In the genomic region with DNA sequence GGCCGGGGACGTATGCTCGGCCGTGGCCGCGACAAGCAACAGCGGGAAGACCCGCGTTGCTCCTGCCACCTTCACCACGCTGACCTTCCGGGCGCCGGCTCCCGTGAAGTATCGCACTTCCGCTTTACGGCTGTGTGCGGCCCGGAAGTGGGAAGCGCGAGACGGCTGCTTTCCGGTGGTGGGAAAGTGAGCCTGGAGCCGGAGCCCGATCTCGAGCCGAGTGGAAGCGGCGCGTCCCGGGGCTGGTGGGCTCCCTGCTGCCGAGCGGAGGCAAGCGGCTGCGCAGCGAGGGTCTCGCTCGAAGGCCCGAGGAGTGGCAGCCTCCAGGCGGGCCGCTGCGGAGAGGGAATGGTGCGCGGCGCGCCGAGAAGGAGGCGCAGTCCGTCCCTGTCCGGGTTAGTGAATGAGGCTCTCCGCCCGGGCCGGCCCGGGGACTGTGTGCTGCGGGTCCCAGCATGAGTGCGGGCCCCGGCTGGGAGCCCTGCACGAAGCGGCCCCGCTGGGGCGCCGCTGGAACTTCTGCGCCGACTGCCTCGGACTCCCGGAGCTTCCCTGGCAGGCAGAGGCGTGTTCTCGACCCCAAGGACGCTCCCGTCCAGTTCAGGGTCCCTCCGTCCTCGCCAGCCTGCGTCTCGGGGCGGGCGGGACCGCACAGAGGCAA, we compare ENCODE assay signal across 7 mouse cellular contexts. TPM values are rescaled to one million over a fixed set of nuclear protein-coding genes. Genes with fewer than 3 reads are reported as not detected.
DNase-seq lines count a peak whose midpoint lies in the region; ATAC-seq lines count a peak whose summit lies in the region.

A gene (minus strand): TSS at position 108 of the 661 bp plus-strand sequence.
A gene (plus strand): TSS at position 159 of the 661 bp plus-strand sequence.

- H3K27me3 ChIP-seq in embryonic facial prominence, embryonic 10.5 days (replicated peaks; ENCODE audit: low read depth, poor library complexity, severe bottlenecking), result no peaks in the 10 kb centered on the region
- no peaks in the 10 kb centered on the region for H3K27me3 ChIP-seq in limb, embryonic 11.5 days (ENCODE audit: control insufficient read depth, insufficient read depth, low read length)
- H3K27me3 ChIP-seq in midbrain, embryonic 14.5 days (ENCODE audit: control insufficient read depth, insufficient read depth, low read length), result no peaks in the 10 kb centered on the region

- peak within 1 kb of the TSS; percentile 91 for H3K9ac ChIP-seq in limb, embryonic 11.5 days (ENCODE audit: low read length)
- peak within 1 kb of the TSS; percentile 93 for H3K9ac ChIP-seq in midbrain, embryonic 14.5 days (replicated peaks; ENCODE audit: low read length)

- WGBS in embryonic facial prominence, embryonic 10.5 days, result under 1% methylated on average over 77 of the region's 77 CpGs
- WGBS in limb, embryonic 11.5 days, result under 1% methylated on average over 72 of the region's 77 CpGs
- WGBS in midbrain, embryonic 14.5 days, result under 1% methylated on average over 71 of the region's 77 CpGs

- peaks cover 35% of the 10 kb centered on the region for H3K36me3 ChIP-seq in embryonic facial prominence, embryonic 10.5 days (replicated peaks)
- peaks cover 9% of the 10 kb centered on the region; the same call in 1 of the 2 replicates for H3K36me3 ChIP-seq in limb, embryonic 11.5 days (ENCODE audit: control insufficient read depth, insufficient read depth, low read length)
- H3K36me3 ChIP-seq in midbrain, embryonic 14.5 days (ENCODE audit: control insufficient read depth, insufficient read depth, low read length), result peaks cover 16% of the 10 kb centered on the region

- peak within 1 kb of the TSS; percentile 99 for H3K4me3 ChIP-seq in embryonic facial prominence, embryonic 10.5 days
- peak within 1 kb of the TSS; percentile 100 for H3K4me3 ChIP-seq in limb, embryonic 11.5 days (ENCODE audit: low read depth, low read length)
- H3K4me3 ChIP-seq in midbrain, embryonic 14.5 days (replicated peaks; ENCODE audit: low read depth, low read length), result peak within 1 kb of the TSS; percentile 97

- H3K4me2 ChIP-seq in limb, embryonic 11.5 days (ENCODE audit: low read depth, severe bottlenecking), result peak within 1 kb of the TSS; percentile 80
- peak within 1 kb of the TSS; percentile 90 for H3K4me2 ChIP-seq in midbrain, embryonic 14.5 days (ENCODE audit: low read length)

- H3K9me3 ChIP-seq in embryonic facial prominence, embryonic 10.5 days, result 0 out of 2 replicates have a peak, but pooled peaks cover 2% of the 10 kb centered on the region
- no peaks in the 10 kb centered on the region for H3K9me3 ChIP-seq in limb, embryonic 11.5 days (ENCODE audit: control insufficient read depth, low read length)
- no peaks in the 10 kb centered on the region for H3K9me3 ChIP-seq in midbrain, embryonic 14.5 days (ENCODE audit: control insufficient read depth, low read length)

- peak; percentile 93 for DNase-seq in adrenal gland, postnatal 10 days
- DNase-seq in embryonic facial prominence, embryonic 10.5 days (ENCODE audit: low spot score), result peak; percentile 92
- DNase-seq in heart, adult 11 months, result peak; percentile 99
- peak; percentile 91 for DNase-seq in kidney, adult 18-20 months
- DNase-seq in limb, embryonic 11.5 days (ENCODE audit: low spot score), result peak; percentile 90
- peak; percentile 94 for DNase-seq in midbrain, embryonic 14.5 days
- DNase-seq in spleen, adult 18-20 months, result peak; percentile 67 to 77

- peaks cover 25% of the 10 kb centered on the region for H3K4me1 ChIP-seq in embryonic facial prominence, embryonic 10.5 days
- peaks cover 11% of the 10 kb centered on the region; the same call in 1 of the 2 replicates for H3K4me1 ChIP-seq in limb, embryonic 11.5 days (ENCODE audit: control insufficient read depth, insufficient read depth, low read length)
- H3K4me1 ChIP-seq in midbrain, embryonic 14.5 days (ENCODE audit: control insufficient read depth, insufficient read depth, low read length), result peaks cover 19% of the 10 kb centered on the region

- H3K27ac ChIP-seq in embryonic facial prominence, embryonic 10.5 days (replicated peaks), result peak within 1 kb of the TSS; percentile 90
- no peak within 1 kb of the TSS; the same call in 1 of the 2 replicates for H3K27ac ChIP-seq in limb, embryonic 11.5 days (replicated peaks; ENCODE audit: low read depth, low read length)
- peak within 1 kb of the TSS; percentile 68 for H3K27ac ChIP-seq in midbrain, embryonic 14.5 days (replicated peaks; ENCODE audit: low read depth, low read length)

- peak; percentile 72; the same call in 1 of the 2 replicates for ATAC-seq in limb, embryonic 11.5 days (ENCODE audit: insufficient number of reproducible peaks, low FRiP score, low TSS enrichment, low read depth)
- peak; percentile 90 for ATAC-seq in midbrain, embryonic 14.5 days (ENCODE audit: low FRiP score, low TSS enrichment)

RNA-seq across cellular contexts. Expression of the first gene that starts in this region (rescaled TPM):
- total RNA-seq in adrenal gland, postnatal 10 days (2021), result 100 to 1,000 TPM; 159 to 175 TPM
- 355 and 365 TPM in 2 replicates for polyA plus RNA-seq in embryonic facial prominence, embryonic 10.5 days (2016; fragmentation: Nextera tagmentation; extraction: Ambion mirVana)
- polyA plus RNA-seq in limb, embryonic 11.5 days (2014; fragmentation: Nextera tagmentation; extraction: Ambion mirVana), result 310 and 333 TPM in 2 replicates
- polyA plus RNA-seq in midbrain, embryonic 14.5 days (2014; fragmentation: Nextera tagmentation; extraction: Ambion mirVana), result 214 and 233 TPM in 2 replicates

RNA-seq across cellular contexts. Expression of the second gene that starts in this region (rescaled TPM):
- 10 to 100 TPM; 50.2 to 54.2 TPM for total RNA-seq in adrenal gland, postnatal 10 days (2021)
- 47.5 and 51.2 TPM in 2 replicates for polyA plus RNA-seq in embryonic facial prominence, embryonic 10.5 days (2016; fragmentation: Nextera tagmentation; extraction: Ambion mirVana)
- polyA plus RNA-seq in limb, embryonic 11.5 days (2014; fragmentation: Nextera tagmentation; extraction: Ambion mirVana), result 62.4 and 76.0 TPM in 2 replicates
- 31.5 and 49.6 TPM in 2 replicates for polyA plus RNA-seq in midbrain, embryonic 14.5 days (2014; fragmentation: Nextera tagmentation; extraction: Ambion mirVana)
